Mouse (Mus musculus): ENCODE data around the gene Lrrc74b. TPM values are rescaled to one million over a fixed set of nuclear protein-coding genes. Genes with fewer than 3 reads are reported as not detected.

Gene Lrrc74b
- polyA plus RNA-seq, 2 experiments, result 0.23 to 0.29 TPM

- 71% methylated on average over 4 of the region's 4 CpGs for WGBS
- Histone ChIP-seq H3K9ac (ENCODE audit: low read depth, low read length, severe bottlenecking) (no peak overlapping the region), H3K4me1 (ENCODE audit: control insufficient read depth, insufficient read depth, low read length) (no peaks in the 10 kb centered on the region), H3K4me3 (replicated peaks; ENCODE audit: low read length) (no peak overlapping the region), H3K27ac (replicated peaks; ENCODE audit: low read depth, low read length) (no peak overlapping the region), H3K9me3 (ENCODE audit: control insufficient read depth, low read length) (no peaks in the 10 kb centered on the region), H3K36me3 (ENCODE audit: control insufficient read depth, insufficient read depth, low read length) (no peaks in the 10 kb centered on the region), H3K4me2 (replicated peaks; ENCODE audit: low read depth, low read length, severe bottlenecking) (no peak overlapping the region), H3K27me3 (ENCODE audit: control insufficient read depth, insufficient read depth, low read length) (no peaks in the 10 kb centered on the region)
- no peak for TF ChIP-seq POLR2A (IDR thresholded peaks at IDR 0.05; ENCODE audit: borderline replicate concordance, extremely low read depth, insufficient read depth, insufficient read length)
- DNase-seq (ENCODE audit: low spot score) (no peak), ATAC-seq (ENCODE audit: low FRiP score, low read depth) (no peak)
Measured at GRCm38 (mm10) chr16:17502681-17503080, 58.4 kb downstream of the Lrrc74b start.

- Histone ChIP-seq H3K9ac (ENCODE audit: low read depth, low read length, severe bottlenecking) (no peak overlapping the region), H3K4me1 (ENCODE audit: control insufficient read depth, insufficient read depth, low read length) (peaks cover 4% of the 10 kb centered on the region; the same call in 1 of the 2 replicates), H3K4me3 (replicated peaks; ENCODE audit: low read length) (no peak overlapping the region), H3K9me3 (ENCODE audit: control insufficient read depth, low read length) (no peaks in the 10 kb centered on the region), H3K27me3 (ENCODE audit: control insufficient read depth, insufficient read depth, low read length) (no peaks in the 10 kb centered on the region), H3K36me3 (ENCODE audit: control insufficient read depth, insufficient read depth, low read length) (no peaks in the 10 kb centered on the region), H3K27ac (replicated peaks; ENCODE audit: low read depth, low read length) (no peak overlapping the region), H3K4me2 (replicated peaks; ENCODE audit: low read depth, low read length, severe bottlenecking) (no peak overlapping the region)
- DNase-seq (ENCODE audit: low spot score) (no peak), ATAC-seq (ENCODE audit: low FRiP score, low read depth) (no peak)
- TF ChIP-seq POLR2A (IDR thresholded peaks at IDR 0.05; ENCODE audit: borderline replicate concordance, extremely low read depth, insufficient read depth, insufficient read length), result no peak
- 30% methylated on average over 10 of the region's 10 CpGs for WGBS
Measured at GRCm38 (mm10) chr16:17499249-17499883, 61.7 kb downstream of the Lrrc74b start.

- Histone ChIP-seq H3K4me2 (replicated peaks; ENCODE audit: low read depth, low read length, severe bottlenecking) (no peak overlapping the region), H3K4me1 (ENCODE audit: control insufficient read depth, insufficient read depth, low read length) (peaks cover 4% of the 10 kb centered on the region; the same call in 1 of the 2 replicates), H3K4me3 (replicated peaks; ENCODE audit: low read length) (no peak overlapping the region), H3K27ac (replicated peaks; ENCODE audit: low read depth, low read length) (0 out of 2 replicates have a peak overlapping the region, but pooled peaks have one; percentile 10), H3K9me3 (ENCODE audit: control insufficient read depth, low read length) (no peaks in the 10 kb centered on the region), H3K9ac (ENCODE audit: low read depth, low read length, severe bottlenecking) (peak overlapping the region; percentile 38; the same call in 1 of the 2 replicates), H3K27me3 (ENCODE audit: control insufficient read depth, insufficient read depth, low read length) (no peaks in the 10 kb centered on the region), H3K36me3 (ENCODE audit: control insufficient read depth, insufficient read depth, low read length) (no peaks in the 10 kb centered on the region)
- TF ChIP-seq POLR2A (IDR thresholded peaks at IDR 0.05; ENCODE audit: borderline replicate concordance, extremely low read depth, insufficient read depth, insufficient read length), result no peak
- ATAC-seq (ENCODE audit: low FRiP score, low read depth) (no peak), DNase-seq (ENCODE audit: low spot score) (peak; percentile 75)
- WGBS, result 45% methylated on average over 2 of the region's 2 CpGs
Measured at GRCm38 (mm10) chr16:17496499-17497305, 64.3 kb downstream of the Lrrc74b start.

Other genes with a start within 250 kb of the Lrrc74b start
- gene Serpind1, start 229.9 kb downstream of the Lrrc74b start, polyA plus RNA-seq (2012; rRNA removed), result 0.43 and 0.51 TPM in 2 replicates
- gene Serpind1, start 229.9 kb downstream of the Lrrc74b start, polyA plus RNA-seq (2014; fragmentation: Nextera tagmentation; extraction: Ambion mirVana), result 0.44 and 0.77 TPM in 2 replicates
- gene Snap29, start 155.3 kb downstream of the Lrrc74b start, polyA plus RNA-seq (2012; rRNA removed), result 9.0 and 9.7 TPM in 2 replicates
- gene Snap29, start 155.3 kb downstream of the Lrrc74b start, polyA plus RNA-seq (2014; fragmentation: Nextera tagmentation; extraction: Ambion mirVana), result 6.6 and 7.8 TPM in 2 replicates
- 62.3 and 74.3 TPM in 2 replicates for gene Pi4ka, start 154.9 kb downstream of the Lrrc74b start, polyA plus RNA-seq (2012; rRNA removed)
- 36.5 and 37.5 TPM in 2 replicates for gene Pi4ka, start 154.9 kb downstream of the Lrrc74b start, polyA plus RNA-seq (2014; fragmentation: Nextera tagmentation; extraction: Ambion mirVana)
- gene Crkl, start 109.3 kb downstream of the Lrrc74b start, polyA plus RNA-seq (2012; rRNA removed), result 36.6 and 65.3 TPM in 2 replicates
- gene Crkl, start 109.3 kb downstream of the Lrrc74b start, polyA plus RNA-seq (2014; fragmentation: Nextera tagmentation; extraction: Ambion mirVana), result 62.9 and 70.7 TPM in 2 replicates
- gene Aifm3, start 71.6 kb downstream of the Lrrc74b start, polyA plus RNA-seq (2012; rRNA removed), result 0.85 and 1.3 TPM in 2 replicates
- gene Aifm3, start 71.6 kb downstream of the Lrrc74b start, polyA plus RNA-seq (2014; fragmentation: Nextera tagmentation; extraction: Ambion mirVana), result 0.48 and 0.55 TPM in 2 replicates
- gene Lztr1, start 52.6 kb downstream of the Lrrc74b start, polyA plus RNA-seq (2012; rRNA removed), result 246 and 336 TPM in 2 replicates
- gene Lztr1, start 52.6 kb downstream of the Lrrc74b start, polyA plus RNA-seq (2014; fragmentation: Nextera tagmentation; extraction: Ambion mirVana), result 82.6 and 87.6 TPM in 2 replicates
- 91.9 and 104 TPM in 2 replicates for gene Thap7, start 30.1 kb downstream of the Lrrc74b start, polyA plus RNA-seq (2012; rRNA removed)
- gene Thap7, start 30.1 kb downstream of the Lrrc74b start, polyA plus RNA-seq (2014; fragmentation: Nextera tagmentation; extraction: Ambion mirVana), result 60.0 and 63.2 TPM in 2 replicates
- gene P2rx6, start 638 bp upstream of the Lrrc74b start, polyA plus RNA-seq (2012; rRNA removed), result 0.92 and 0.99 TPM in 2 replicates
- 0.47 and 0.82 TPM in 2 replicates for gene P2rx6, start 638 bp upstream of the Lrrc74b start, polyA plus RNA-seq (2014; fragmentation: Nextera tagmentation; extraction: Ambion mirVana)
- gene Slc7a4, start 22.0 kb upstream of the Lrrc74b start, polyA plus RNA-seq (2012; rRNA removed), result 7.7 and 14.2 TPM in 2 replicates
- gene Slc7a4, start 22.0 kb upstream of the Lrrc74b start, polyA plus RNA-seq (2014; fragmentation: Nextera tagmentation; extraction: Ambion mirVana), result 8.0 and 8.2 TPM in 2 replicates
- 120 and 163 TPM in 2 replicates for gene Smpd4, start 58.1 kb upstream of the Lrrc74b start, polyA plus RNA-seq (2012; rRNA removed)
- gene Smpd4, start 58.1 kb upstream of the Lrrc74b start, polyA plus RNA-seq (2014; fragmentation: Nextera tagmentation; extraction: Ambion mirVana), result 32.5 and 38.7 TPM in 2 replicates
- gene Ccdc74a, start 85.2 kb upstream of the Lrrc74b start, polyA plus RNA-seq (2012; rRNA removed), result 7.9 and 8.9 TPM in 2 replicates
- gene Ccdc74a, start 85.2 kb upstream of the Lrrc74b start, polyA plus RNA-seq (2014; fragmentation: Nextera tagmentation; extraction: Ambion mirVana), result 6.5 and 7.0 TPM in 2 replicates
- gene Med15, start 171.6 kb upstream of the Lrrc74b start, polyA plus RNA-seq (2012; rRNA removed), result 84.6 and 121 TPM in 2 replicates
- gene Med15, start 171.6 kb upstream of the Lrrc74b start, polyA plus RNA-seq (2014; fragmentation: Nextera tagmentation; extraction: Ambion mirVana), result 41.6 and 44.0 TPM in 2 replicates
- gene Klhl22, start 198.4 kb upstream of the Lrrc74b start, polyA plus RNA-seq (2012; rRNA removed), result 124 and 176 TPM in 2 replicates
- 87.2 and 101 TPM in 2 replicates for gene Klhl22, start 198.4 kb upstream of the Lrrc74b start, polyA plus RNA-seq (2014; fragmentation: Nextera tagmentation; extraction: Ambion mirVana)
- 232 and 360 TPM in 2 replicates for gene Scarf2, start 236.0 kb upstream of the Lrrc74b start, polyA plus RNA-seq (2012; rRNA removed)
- 51.3 and 64.9 TPM in 2 replicates for gene Scarf2, start 236.0 kb upstream of the Lrrc74b start, polyA plus RNA-seq (2014; fragmentation: Nextera tagmentation; extraction: Ambion mirVana)